Mouse (Mus musculus) midbrain, embryonic 12.5 days (tissue): ENCODE results near the gene Syce3. TPM values are rescaled to one million over a fixed set of nuclear protein-coding genes. Genes with fewer than 3 reads are reported as not detected.
"Not testable (repeated sequence)": the region's sequence is repeated elsewhere in the genome, so short reads cannot be mapped to it uniquely, and the experiment has no call there.

Experiments used
- ATAC-seq: fragments of 200-750 bp; cut with Nextera tagmentation; 2 replicates; pipeline ENCODE4 v1.8.0; 2017; ENCODE audit warnings: low read depth, moderate TSS enrichment, moderate library complexity; ENCODE audit not compliant: low FRiP score
- H3K27ac ChIP-seq: fragments of 300-500 bp; sonication (generic); replicated peaks from 2 replicates; pipeline ENCODE4 v1.5.1; 2016; ENCODE audit warnings: mild to moderate bottlenecking
- H3K27me3 ChIP-seq: fragments of 300-500 bp; sonication (generic); 2 replicates; pipeline ENCODE4 v1.6.1; 2016; ENCODE audit warnings: mild to moderate bottlenecking
- H3K36me3 ChIP-seq: fragments of 300-500 bp; sonication (generic); 2 replicates; pipeline ENCODE4 v1.6.1; 2016
- H3K4me1 ChIP-seq: fragments of 300-500 bp; sonication (generic); 2 replicates; pipeline ENCODE4 v1.6.1; 2016
- H3K4me2 ChIP-seq: fragments of 300-500 bp; sonication (generic); replicated peaks from 2 replicates; pipeline ENCODE4 v1.6.1; 2016; ENCODE audit warnings: mild to moderate bottlenecking, moderate library complexity
- H3K4me3 ChIP-seq: fragments of 300-500 bp; sonication (generic); 2 replicates; pipeline ENCODE4 v1.5.1; 2016; ENCODE audit warnings: mild to moderate bottlenecking
- H3K9ac ChIP-seq: fragments of 300-500 bp; sonication (generic); replicated peaks from 2 replicates; pipeline ENCODE4 v1.6.1; 2016; ENCODE audit warnings: mild to moderate bottlenecking, moderate library complexity
- H3K9me3 ChIP-seq: fragments of 300-500 bp; sonication (generic); 2 replicates; pipeline ENCODE4 v1.6.1; 2016; ENCODE audit warnings: mild to moderate bottlenecking
- WGBS: fragments of 180-500 bp; shearing (Covaris S2); methylation state at CpG from one replicate; pipeline ENCODE4 v1.1.7; 2016; 5-methylcytosine and 5-hydroxymethylcytosine counted together
- polyA plus RNA-seq: library from polyadenylated mRNA; unstranded; fragments of >200 nt; fragmentation: Nextera tagmentation; extraction: Ambion mirVana; gene quantifications from 2 replicates; pipeline ENCODE4 v1.2.1, GENCODE M21; 2016

Syce3 gene
- polyA plus RNA-seq, 1 experiment from 2014 or later: not detected

GRCm38 (mm10) chr15:89431806-89432205, 21.5 kb upstream of the Syce3 start:
- H3K27me3 ChIP-seq: no peaks in the 10 kb centered on the region
- no peaks in the 10 kb centered on the region for H3K9me3 ChIP-seq
- peaks cover 9% of the 10 kb centered on the region for H3K4me1 ChIP-seq
- no peak overlapping the region for H3K9ac ChIP-seq
- peaks cover 13% of the 10 kb centered on the region for H3K36me3 ChIP-seq
- H3K4me2 ChIP-seq: no peak overlapping the region
- ATAC-seq: no peak
- no peak overlapping the region for H3K4me3 ChIP-seq
- no peak overlapping the region for H3K27ac ChIP-seq
- 95% methylated on average over 6 of the region's 6 CpGs for WGBS

GRCm38 (mm10) chr15:89431271-89431670, 21.0 kb upstream of the Syce3 start:
- Histone ChIP-seq H3K9me3 (no peaks in the 10 kb centered on the region), H3K4me2 (no peak overlapping the region), H3K9ac (no peak overlapping the region), H3K4me3 (no peak overlapping the region), H3K36me3 (peaks cover 18% of the 10 kb centered on the region), H3K27me3 (0 out of 2 replicates have a peak, but pooled peaks cover 4% of the 10 kb centered on the region), H3K4me1 (peaks cover 9% of the 10 kb centered on the region), H3K27ac (no peak overlapping the region)
- 88% methylated on average over 3 of the region's 3 CpGs for WGBS
- no peak for ATAC-seq

GRCm38 (mm10) chr15:89430771-89431170, 20.5 kb upstream of the Syce3 start:
- H3K4me3 ChIP-seq, ATAC-seq, H3K9me3 ChIP-seq, H3K9ac ChIP-seq, H3K27me3 ChIP-seq, H3K4me2 ChIP-seq, H3K27ac ChIP-seq, H3K4me1 ChIP-seq: not testable (repeated sequence)
- H3K36me3 ChIP-seq: peaks cover 23% of the 10 kb centered on the region
- WGBS: 84% methylated on average over 9 of the region's 9 CpGs

- H3K9me3 ChIP-seq: no peaks in the 10 kb centered on the region
- 49% methylated on average over 6 of the region's 6 CpGs for WGBS
These were observed 20.0 kb upstream of the Syce3 start for GRCm38 (mm10) chr15:89430341-89430740.

GRCm38 (mm10) chr15:89429352-89430221, 19.3 kb upstream of the Syce3 start, which contains the start of the genes C730034F03Rik, Gm44502 and Chkb:
C730034F03Rik (plus strand) TSS chr15:89429589.
Gm44502 (minus strand) TSS chr15:89429696.
Chkb (minus strand) TSS chr15:89429908.
- peak; percentile 95 for ATAC-seq
- peaks cover 27% of the 10 kb centered on the region for H3K36me3 ChIP-seq
- peak within 1 kb of the TSS; percentile 80 for H3K9ac ChIP-seq
- peak within 1 kb of the TSS; percentile 94 for H3K27ac ChIP-seq
- peaks cover 9% of the 10 kb centered on the region for H3K4me1 ChIP-seq
- H3K4me3 ChIP-seq: peak within 1 kb of the TSS; percentile 67
- H3K27me3 ChIP-seq: 0 out of 2 replicates have a peak, but pooled peaks cover 10% of the 10 kb centered on the region
- H3K9me3 ChIP-seq: no peaks in the 10 kb centered on the region
- peak within 1 kb of the TSS; percentile 79 for H3K4me2 ChIP-seq
- WGBS: under 1% methylated on average over 70 of the region's 70 CpGs

More at GRCm38 (mm10) chr15:89430341-89430740, 20.0 kb upstream of the Syce3 start:
- Histone ChIP-seq H3K27me3 (0 out of 2 replicates have a peak, but pooled peaks cover 10% of the 10 kb centered on the region), H3K9ac (peak overlapping the region; percentile 80; the same call in 1 of the 2 replicates), H3K4me2 (peak overlapping the region; percentile 79), H3K4me3 (peak overlapping the region; percentile 67), H3K27ac (peak overlapping the region; percentile 94), H3K36me3 (peaks cover 27% of the 10 kb centered on the region), H3K4me1 (peaks cover 9% of the 10 kb centered on the region)
- no peak for ATAC-seq

GRCm38 (mm10) chr15:89428821-89429351, 18.6 kb upstream of the Syce3 start:
- no peaks in the 10 kb centered on the region for H3K9me3 ChIP-seq
- peak overlapping the region; percentile 67 for H3K4me3 ChIP-seq
- peak overlapping the region; percentile 80 for H3K9ac ChIP-seq
- H3K4me1 ChIP-seq: peaks cover 9% of the 10 kb centered on the region
- WGBS: 5% methylated on average over 21 of the region's 22 CpGs
- H3K36me3 ChIP-seq: peaks cover 27% of the 10 kb centered on the region
- ATAC-seq: peak; percentile 66
- H3K27me3 ChIP-seq: 0 out of 2 replicates have a peak, but pooled peaks cover 10% of the 10 kb centered on the region
- H3K27ac ChIP-seq: peak overlapping the region; percentile 94
- H3K4me2 ChIP-seq: peak overlapping the region; percentile 79

GRCm38 (mm10) chr15:89428136-89428790, 18.0 kb upstream of the Syce3 start:
- Histone ChIP-seq H3K27ac (no peak overlapping the region), H3K4me1 (peaks cover 9% of the 10 kb centered on the region), H3K9me3 (no peaks in the 10 kb centered on the region), H3K9ac (peak overlapping the region; percentile 80; the same call in 1 of the 2 replicates), H3K4me3 (peak overlapping the region; percentile 67), H3K27me3 (0 out of 2 replicates have a peak, but pooled peaks cover 10% of the 10 kb centered on the region), H3K36me3 (peaks cover 27% of the 10 kb centered on the region), H3K4me2 (peak overlapping the region; percentile 79)
- ATAC-seq: no peak
- WGBS: 85% methylated on average over 19 of the region's 19 CpGs

- no peak overlapping the region for H3K27ac ChIP-seq
- peaks cover 9% of the 10 kb centered on the region for H3K4me1 ChIP-seq
- H3K27me3 ChIP-seq: 0 out of 2 replicates have a peak, but pooled peaks cover 10% of the 10 kb centered on the region
- 92% methylated on average over 10 of the region's 10 CpGs for WGBS
- no peak for ATAC-seq
- H3K4me2 ChIP-seq: no peak overlapping the region
- H3K9ac ChIP-seq: no peak overlapping the region
- peaks cover 27% of the 10 kb centered on the region for H3K36me3 ChIP-seq
- no peak overlapping the region for H3K4me3 ChIP-seq
- H3K9me3 ChIP-seq: no peaks in the 10 kb centered on the region
These were observed 16.4 kb upstream of the Syce3 start for GRCm38 (mm10) chr15:89426716-89427115.

GRCm38 (mm10) chr15:89425711-89426121, 15.4 kb upstream of the Syce3 start, which contains the start of gene Cpt1b:
Cpt1b (minus strand) TSS chr15:89425863.
- ATAC-seq: no peak
- H3K9ac ChIP-seq: peak within 1 kb of the TSS; percentile 41; the same call in 1 of the 2 replicates
- 0 out of 2 replicates have a peak, but pooled peaks cover 10% of the 10 kb centered on the region for H3K27me3 ChIP-seq
- no peaks in the 10 kb centered on the region for H3K9me3 ChIP-seq
- H3K4me1 ChIP-seq: peaks cover 9% of the 10 kb centered on the region
- H3K4me3 ChIP-seq: no peak within 1 kb of the TSS
- no peak within 1 kb of the TSS for H3K27ac ChIP-seq
- H3K4me2 ChIP-seq: no peak within 1 kb of the TSS
- 27% methylated on average over 6 of the region's 6 CpGs for WGBS
- peaks cover 27% of the 10 kb centered on the region for H3K36me3 ChIP-seq

GRCm38 (mm10) chr15:89424621-89425020, 14.3 kb upstream of the Syce3 start:
- Histone ChIP-seq H3K4me2 (no peak overlapping the region), H3K9ac (no peak overlapping the region), H3K27ac (no peak overlapping the region), H3K9me3 (no peaks in the 10 kb centered on the region), H3K36me3 (peaks cover 37% of the 10 kb centered on the region), H3K4me3 (no peak overlapping the region), H3K4me1 (peaks cover 9% of the 10 kb centered on the region), H3K27me3 (0 out of 2 replicates have a peak, but pooled peaks cover 10% of the 10 kb centered on the region)
- WGBS: 90% methylated on average over 8 of the region's 8 CpGs
- ATAC-seq: no peak

- Histone ChIP-seq H3K27me3 (0 out of 2 replicates have a peak, but pooled peaks cover 10% of the 10 kb centered on the region), H3K36me3 (peaks cover 47% of the 10 kb centered on the region), H3K4me3 (no peak overlapping the region), H3K27ac (no peak overlapping the region), H3K9ac (no peak overlapping the region), H3K4me2 (no peak overlapping the region), H3K9me3 (no peaks in the 10 kb centered on the region), H3K4me1 (no peaks in the 10 kb centered on the region; the same call in 1 of the 2 replicates)
- no peak for ATAC-seq
- WGBS: 96% methylated on average over 9 of the region's 9 CpGs
These were observed 11.6 kb upstream of the Syce3 start for GRCm38 (mm10) chr15:89421938-89422337.
